Mouse (Mus musculus) heart, postnatal 25 days (tissue): ENCODE results near the gene Ocel1. TPM values are rescaled to one million over a fixed set of nuclear protein-coding genes. Genes with fewer than 3 reads are reported as not detected.
"Not testable (repeated sequence)": the region's sequence is repeated elsewhere in the genome, so short reads cannot be mapped to it uniquely, and the experiment has no call there.

ENCODE experiments used
- DNase-seq: peaks from one replicate; pipeline ENCODE4 v3.0.0; 2022; ENCODE audit warnings: low spot score
- intact Hi-C: fragments of 180-260 bp; cut with DNase I; formaldehyde crosslinking; loops from one replicate; pipeline ENCODE4 v1.15.1; 2025
- total RNA-seq, 2 experiments: library from RNA; stranded (reverse); gene quantifications; 2 replicates each; pipeline ENCODE4 v1.2.3; 2021

Gene Ocel1
- total RNA-seq: 10 to 100 TPM; 13.2 to 14.3 TPM

DNA sequence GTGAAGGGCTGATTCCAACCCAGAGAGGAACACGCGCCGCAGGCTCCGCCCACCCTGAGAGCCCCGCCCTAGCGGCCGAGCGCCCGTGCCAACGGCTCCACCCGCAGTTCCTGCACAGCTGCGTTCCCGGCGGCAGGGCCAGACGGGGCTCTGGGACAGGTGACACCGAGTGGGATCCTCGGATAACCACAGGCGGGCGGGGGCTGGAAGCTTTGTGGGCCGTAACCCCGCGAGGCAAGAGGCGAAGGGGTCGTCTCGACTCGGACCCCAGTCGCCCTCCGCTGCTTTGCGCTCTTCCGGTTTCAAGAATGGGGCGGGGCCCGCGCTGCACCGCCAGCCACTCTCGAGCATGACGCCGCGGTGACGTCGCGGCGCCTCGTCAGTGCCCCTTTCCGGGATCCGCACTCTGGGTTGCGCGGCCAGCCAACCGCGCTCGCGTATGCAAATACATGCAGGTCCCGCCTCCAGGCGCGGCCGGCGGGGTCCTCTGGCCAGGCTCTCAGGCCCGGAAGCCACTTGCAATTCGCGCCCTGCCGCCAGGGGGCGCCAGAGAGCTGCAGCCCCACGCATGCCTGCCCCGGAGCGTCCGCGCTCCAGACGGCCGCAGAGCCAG lies at the start of gene Ocel1:
Gene Ocel1, plus strand, starts transcription at position 63 of the 613 bp plus-strand sequence.
- intact Hi-C loops: no loop called here

DNA sequence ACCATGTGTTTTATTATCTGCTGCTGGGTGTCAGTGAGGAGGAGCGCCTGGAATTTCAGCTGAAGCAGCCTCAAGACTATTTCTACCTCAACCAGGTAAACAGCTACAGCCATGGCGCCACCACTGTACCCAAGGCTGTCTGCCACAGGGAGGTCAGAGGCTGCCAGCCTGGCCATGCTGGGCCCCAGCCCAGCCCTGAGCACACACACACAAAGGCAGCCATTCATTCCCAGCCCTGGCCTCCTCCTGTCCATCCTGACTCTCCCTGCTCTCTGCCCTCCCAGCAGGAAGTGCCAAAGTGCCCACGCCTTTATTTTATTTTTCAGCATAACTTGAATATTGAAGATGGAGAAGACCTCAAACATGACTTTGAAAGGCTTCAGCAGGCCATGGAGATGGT lies 48.2 kb upstream of the Ocel1 start:
- intact Hi-C loops: no loop called here
- no peak for DNase-seq

More for the DNA sequence above, at the start of gene Ocel1:
- peak; percentile 96 for DNase-seq

DNA sequence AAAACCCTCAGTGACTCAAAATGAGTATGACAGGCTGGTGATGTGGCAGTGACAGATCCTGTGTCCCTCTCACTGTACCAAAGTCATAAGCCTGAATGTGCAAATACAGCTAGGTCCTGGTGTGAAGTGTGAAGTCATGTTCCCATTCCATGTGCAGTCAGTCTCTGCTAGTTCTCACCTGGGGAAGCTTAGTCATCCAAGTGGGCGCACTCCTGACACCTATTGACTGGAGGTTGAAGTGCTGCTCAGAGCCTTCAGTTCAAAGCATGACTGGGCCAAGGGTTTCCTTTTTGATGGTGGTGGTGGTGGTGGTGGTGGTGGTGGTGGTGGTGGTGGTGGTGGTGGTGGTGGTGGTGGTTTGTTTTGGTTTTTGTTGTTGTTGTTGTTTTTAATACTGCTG lies 46.2 kb upstream of the Ocel1 start:
- DNase-seq: no peak
- intact Hi-C loops: loop anchor here (2.0 kb wide), 1 partner anchor 64 kb away; no protein-coding TSS in a partner anchor

DNA sequence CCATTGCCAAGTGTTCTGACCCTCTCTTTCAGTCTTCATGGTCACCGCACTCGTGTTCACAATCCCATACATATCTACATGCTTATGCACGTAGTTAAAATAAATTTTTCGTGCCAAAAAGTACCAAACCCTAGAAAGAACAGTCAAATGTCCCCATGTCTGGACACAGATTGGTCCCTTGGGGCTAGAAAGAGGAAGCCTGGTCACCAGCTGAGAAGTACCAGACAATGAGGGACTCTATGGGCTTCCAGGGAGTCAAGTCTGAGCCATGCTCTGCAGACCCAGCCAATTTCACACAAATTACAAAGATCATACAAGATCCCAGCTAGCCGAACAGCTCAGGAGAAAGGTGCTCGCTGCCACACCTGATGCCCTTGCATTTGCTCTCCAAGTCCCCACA lies 33.3 kb upstream of the Ocel1 start:
- DNase-seq, intact Hi-C loops: not testable (repeated sequence)

DNA sequence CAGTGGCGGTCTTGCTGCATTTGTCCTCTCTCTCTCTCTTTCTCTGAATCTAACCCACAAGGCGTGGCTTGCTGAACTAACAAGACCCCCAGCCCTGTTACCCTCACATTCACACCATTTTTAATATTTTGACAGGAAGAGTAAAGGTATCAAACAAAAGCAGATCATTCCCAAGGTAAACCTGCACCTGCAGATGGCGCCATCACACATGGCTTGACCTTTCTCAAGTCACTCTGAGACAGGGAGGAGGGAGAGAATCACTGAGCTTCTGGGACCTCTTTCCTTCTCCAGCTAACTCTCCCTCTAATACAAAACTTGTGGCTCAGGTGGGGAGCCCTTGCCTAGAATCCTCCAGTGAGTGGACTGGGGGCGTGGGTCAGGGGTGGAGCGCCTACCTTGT lies 30.5 kb upstream of the Ocel1 start:
- DNase-seq: no peak
- intact Hi-C loops: loop anchor here (10.0 kb wide), 1 partner anchor 416 kb away; no protein-coding TSS in a partner anchor

DNA sequence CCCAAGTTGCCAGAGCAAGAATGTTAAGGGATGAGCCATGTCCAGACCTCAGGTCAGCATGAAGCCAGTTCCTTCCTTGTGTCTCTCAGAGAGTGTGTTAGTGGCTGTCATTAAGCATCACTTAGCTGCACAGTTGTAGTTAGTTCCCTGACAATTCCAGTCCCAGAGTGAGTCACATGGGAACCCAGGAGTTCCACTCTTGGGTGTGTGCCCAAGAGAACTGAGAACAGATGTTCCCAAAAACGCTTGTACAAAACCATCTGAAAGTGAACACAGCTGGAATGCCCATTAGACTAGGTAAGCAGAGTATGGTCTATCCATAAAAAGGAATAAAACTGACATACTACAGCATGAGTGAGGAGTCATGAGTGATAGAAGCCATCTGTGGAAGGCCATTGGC lies 24.5 kb upstream of the Ocel1 start:
- intact Hi-C loops: loop anchor here (10.0 kb wide), 1 partner anchor 422 kb away; no protein-coding TSS in a partner anchor
- no peak for DNase-seq

DNA sequence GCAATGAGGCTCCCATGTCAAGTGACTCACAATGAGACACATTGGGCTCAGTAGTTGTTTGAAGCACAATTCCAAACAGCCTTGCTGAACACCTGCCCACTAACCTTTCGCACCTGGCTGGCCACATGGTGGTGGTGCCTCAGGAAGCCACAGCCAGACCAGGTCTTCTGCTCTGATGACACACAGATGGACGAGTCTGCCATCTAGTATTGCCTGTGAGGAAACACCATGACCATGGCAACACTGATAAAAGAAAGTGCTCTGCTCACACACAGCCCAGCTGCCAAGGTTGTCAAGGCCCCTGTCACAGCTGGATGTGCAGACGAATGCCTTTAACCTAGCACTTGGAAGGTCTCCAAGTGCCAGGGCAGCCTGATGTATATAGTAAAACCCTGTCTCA lies 20.0 kb upstream of the Ocel1 start:
- intact Hi-C loops: no loop called here
- no peak for DNase-seq

DNA sequence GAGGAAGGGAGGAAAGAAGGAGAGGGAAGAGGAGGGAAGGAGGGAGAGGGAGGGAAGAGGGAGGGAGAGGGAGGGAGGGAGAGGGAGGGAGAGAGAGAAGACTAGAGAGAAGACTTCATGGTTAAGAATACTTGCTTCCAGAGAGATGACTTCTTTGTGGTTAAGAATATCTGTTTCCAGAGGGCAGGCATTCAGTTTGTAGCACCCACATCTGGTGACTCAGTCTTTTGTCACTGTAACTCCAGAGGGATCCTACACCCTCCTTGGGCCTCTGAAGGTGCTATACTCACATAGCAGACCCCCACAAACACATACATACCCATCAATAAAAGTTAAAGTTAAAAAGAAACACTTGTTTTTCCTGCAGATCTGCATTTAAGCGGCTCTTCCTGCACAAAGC lies 19.6 kb upstream of the Ocel1 start:
- intact Hi-C loops: no loop called here
- DNase-seq: no peak

DNA sequence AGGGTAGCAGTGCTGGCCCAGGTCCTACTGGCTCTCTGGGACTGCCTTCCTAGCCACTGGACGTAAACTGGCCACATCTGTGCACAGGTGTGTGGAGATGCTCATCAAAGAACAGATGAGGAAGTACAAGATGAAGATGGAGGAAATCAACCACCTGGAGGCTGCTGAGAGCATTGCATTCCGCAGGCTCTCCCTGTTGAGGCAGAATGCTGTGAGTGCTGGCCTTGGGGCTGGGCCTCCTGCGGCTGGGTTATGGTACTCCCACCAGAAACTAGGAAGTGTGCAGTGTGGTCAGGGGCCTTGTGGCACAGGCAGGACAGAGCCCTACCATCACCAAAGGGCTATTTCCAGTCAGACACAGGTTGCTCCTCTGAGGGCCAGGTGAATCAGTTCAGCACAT lies 13.1 kb upstream of the Ocel1 start:
- DNase-seq: no peak
- intact Hi-C loops: no loop called here

DNA sequence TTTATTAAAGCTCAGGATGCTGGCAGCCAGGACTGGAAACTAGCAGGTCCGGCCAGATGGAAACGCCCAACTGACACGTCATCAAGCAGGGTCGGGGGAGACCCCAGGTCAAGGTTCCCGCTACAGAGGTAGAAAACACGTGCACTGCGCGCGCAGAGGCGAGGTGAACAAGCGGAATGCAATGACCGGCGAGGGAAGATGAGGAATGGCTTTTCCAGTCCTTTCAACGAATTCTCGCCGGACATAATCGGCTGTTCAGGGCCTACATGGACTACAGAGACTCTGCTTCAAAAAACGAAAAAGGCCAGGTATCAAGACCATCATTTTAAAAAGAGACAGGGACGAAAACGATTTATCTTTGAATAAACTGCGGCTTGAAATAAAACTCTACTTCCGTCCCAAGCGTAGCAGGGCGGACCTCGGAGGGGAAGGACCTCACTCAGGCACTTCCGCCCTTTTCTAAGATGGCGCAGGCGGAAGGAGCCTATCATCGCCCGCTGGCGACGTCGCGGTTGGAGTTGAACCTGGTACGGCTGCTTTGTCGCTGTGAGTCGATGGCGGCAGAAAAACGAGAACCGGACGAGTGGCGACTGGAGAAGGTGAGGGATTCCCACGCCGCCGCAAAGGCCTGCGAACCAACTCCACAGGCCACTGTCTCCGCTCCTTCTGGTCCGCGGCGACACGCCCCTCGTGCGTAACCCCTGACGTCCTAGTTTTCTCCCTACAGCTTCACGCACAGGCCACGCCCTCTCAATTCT lies 4.1 kb upstream of the Ocel1 start, which contains the start of gene Use1:
Gene Use1, plus strand, starts transcription at position 78 of the 758 bp plus-strand sequence.
- DNase-seq: peak; percentile 90
- intact Hi-C loops: no loop called here

DNA sequence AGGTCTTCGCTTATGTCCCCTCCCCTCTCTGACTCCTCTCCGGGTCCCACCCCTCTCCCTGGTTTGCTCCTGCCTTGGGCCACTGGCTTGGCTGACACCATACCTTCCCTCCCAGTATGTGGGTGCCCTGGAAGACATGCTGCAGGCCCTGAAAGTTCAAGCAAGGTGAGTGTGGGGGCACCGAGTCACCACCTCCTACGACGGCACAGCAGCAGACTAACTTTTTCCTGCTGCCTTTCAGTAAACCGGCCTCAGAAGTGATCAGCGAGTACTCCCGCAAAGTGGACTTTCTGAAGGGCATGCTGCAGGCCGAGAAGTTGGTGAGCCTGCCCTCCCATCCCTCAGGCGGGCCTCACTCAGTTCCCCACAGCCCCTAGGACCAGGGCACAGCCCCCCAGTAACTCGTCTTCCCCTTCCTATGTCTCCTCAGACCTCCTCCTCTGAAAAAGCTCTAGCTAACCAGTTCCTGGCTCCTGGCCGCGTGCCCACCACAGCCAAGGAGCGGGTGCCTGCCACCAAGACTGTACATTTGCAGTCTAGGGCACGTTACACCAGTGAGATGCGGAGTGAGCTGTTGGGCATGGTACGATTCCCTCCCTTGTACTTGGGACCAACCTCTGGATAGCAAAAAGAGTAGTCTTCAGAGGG lies 3.4 kb upstream of the Ocel1 start:
- no peak for DNase-seq
- intact Hi-C loops: no loop called here

DNA sequence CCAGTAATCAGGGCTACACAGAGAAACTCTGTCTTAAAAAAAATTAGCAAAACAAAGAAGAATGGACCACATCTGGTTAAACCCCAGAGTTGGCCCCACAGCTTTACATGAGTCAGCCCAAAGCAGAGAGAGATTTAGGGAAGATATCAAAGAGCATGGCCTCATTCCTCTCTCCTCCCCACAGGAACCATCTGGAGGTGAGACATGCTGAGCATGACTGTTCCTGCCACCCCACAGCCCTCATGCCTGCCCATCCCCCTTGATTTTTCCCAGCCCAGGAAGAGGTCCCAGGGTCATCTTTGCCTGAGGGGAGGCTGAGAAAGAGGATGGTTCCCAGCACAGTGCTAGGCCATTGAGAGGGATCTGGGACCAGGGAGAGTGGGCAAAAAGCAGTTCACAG lies 2.7 kb upstream of the Ocel1 start:
- no peak for DNase-seq
- intact Hi-C loops: no loop called here

DNA sequence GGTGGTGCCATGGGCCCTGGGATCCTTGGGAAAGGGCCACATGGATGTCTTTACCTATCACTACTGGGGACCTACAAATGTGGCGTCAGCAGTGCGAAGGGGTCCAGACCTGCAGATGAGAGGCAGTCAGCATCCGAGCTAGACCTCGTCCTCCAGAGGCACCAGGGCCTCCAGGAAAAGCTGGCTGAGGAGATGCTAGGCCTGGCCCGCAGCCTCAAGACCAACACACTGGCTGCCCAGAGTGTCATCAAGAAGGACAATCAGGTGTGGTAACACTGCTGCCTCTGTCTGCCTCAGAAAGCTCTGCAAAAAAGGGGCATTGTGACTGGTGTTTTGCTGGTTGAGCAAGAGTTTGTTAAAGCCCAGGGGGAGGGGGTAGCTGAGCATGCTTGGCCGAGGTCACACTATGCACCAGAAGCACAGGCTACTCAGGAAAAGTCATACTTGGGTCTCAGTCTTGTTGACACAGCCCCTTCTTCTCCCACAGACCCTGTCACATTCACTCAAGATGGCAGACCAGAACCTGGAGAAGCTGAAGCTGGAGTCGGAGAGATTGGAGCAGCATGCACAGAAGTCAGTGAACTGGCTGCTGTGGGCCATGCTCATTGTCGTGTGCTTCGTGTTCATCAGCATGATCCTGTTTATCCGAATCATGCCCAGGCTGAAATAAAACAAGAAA lies 1.9 kb upstream of the Ocel1 start:
- intact Hi-C loops: no loop called here

DNA sequence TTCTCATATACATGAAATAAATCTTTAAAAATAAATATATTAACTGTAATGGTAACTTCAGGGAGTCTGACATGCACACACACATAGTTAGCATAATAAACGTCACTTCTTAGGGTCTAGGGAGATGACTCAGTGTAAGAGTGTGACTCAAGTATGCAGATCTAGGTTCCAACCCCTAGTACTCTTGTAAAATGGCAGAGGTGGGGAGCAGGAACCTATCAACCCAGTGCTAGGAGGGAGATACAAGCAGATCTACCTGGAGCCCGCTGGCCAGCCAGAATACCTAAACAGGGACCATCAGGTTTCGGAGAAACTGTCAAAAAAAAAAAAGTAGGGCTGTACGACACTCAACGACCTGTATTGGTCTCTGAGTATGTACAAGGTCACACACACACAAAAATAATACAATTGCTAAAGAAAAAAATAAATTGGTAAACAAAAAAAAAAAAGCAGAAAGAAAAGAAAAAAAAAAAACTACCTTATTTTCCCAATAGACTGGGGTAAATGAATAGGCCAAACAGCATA lies 325 bp upstream of the Ocel1 start:
- intact Hi-C loops: no loop called here
- DNase-seq: no peak

More for the DNA sequence above, 1.9 kb upstream of the Ocel1 start:
- no peak for DNase-seq

DNA sequence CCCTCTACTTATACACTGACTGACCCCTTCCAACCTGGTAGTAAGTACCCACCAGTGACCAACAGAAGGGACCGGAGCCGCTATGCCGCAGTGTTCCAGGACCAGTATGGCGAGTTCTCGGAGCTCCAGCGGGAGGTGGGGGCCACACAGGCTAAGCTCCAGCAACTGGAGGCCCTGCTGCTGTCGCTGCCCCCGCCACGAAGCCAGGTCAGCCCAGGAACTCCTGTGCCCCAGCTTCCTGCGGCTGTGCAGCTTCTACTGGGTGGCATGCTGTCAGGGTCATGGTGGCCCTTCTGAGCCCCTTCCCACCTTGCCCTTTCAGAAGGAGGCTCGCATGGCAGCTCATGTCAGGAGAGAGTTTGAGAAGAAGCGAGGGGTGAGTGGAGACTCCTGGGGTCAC lies 1.3 kb downstream of the Ocel1 start:
- DNase-seq: no peak
- intact Hi-C loops: loop anchor here (2.0 kb wide), 1 partner anchor 34 kb away; the partner anchor contains the start of gene Ankle1

DNA sequence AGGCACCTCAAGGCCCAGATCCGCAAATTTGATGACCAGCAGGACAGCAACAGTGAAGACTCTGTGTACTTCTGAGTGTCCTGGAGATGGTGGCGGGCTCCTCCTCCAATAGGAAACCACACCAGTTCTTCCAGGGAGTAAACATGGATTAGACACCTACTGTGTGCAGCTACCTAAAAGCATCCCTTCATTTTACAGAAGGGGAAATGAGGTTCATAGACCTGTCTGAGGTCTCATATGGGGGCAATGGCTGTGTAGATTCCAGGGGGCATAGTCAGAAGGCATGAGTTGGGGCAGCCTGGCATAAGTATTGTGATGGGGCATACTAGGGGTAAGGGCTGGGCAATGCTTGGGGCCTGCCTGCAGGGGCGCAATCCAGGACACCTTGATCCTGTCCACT lies 1.9 kb downstream of the Ocel1 start:
- DNase-seq: no peak
- intact Hi-C loops: loop anchor here (2.0 kb wide), 1 partner anchor 34 kb away; the partner anchor contains the start of gene Ankle1

DNA sequence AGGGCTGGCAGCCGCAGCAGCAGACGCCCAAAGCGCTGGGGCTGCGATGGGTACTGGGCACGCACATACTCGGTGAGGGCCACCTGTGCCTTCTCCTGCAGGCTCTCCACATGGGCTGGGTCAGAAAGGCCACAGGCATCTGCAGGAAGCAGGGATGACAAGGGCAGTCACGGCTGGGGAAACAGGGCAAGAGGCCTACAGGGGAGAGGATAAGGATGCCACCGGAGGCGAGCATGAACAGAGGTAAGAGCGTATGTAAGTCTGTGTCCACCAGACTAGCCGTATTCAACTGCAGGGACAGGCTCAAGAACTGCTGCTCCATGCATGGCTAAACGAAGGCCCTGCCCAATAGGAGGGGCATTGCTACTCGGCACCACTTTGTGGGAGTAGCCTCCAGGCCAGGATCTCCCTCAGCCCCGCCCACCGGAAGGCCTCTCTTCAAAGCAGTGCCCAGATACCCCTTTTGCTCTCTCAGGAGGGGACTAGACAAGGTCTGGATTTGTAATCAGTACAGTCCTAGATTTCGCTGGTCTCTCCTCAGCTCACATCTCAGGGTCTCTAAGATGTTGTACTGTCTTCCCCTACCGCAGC lies 3.6 kb downstream of the Ocel1 start:
- intact Hi-C loops: no loop called here
- no peak for DNase-seq

DNA sequence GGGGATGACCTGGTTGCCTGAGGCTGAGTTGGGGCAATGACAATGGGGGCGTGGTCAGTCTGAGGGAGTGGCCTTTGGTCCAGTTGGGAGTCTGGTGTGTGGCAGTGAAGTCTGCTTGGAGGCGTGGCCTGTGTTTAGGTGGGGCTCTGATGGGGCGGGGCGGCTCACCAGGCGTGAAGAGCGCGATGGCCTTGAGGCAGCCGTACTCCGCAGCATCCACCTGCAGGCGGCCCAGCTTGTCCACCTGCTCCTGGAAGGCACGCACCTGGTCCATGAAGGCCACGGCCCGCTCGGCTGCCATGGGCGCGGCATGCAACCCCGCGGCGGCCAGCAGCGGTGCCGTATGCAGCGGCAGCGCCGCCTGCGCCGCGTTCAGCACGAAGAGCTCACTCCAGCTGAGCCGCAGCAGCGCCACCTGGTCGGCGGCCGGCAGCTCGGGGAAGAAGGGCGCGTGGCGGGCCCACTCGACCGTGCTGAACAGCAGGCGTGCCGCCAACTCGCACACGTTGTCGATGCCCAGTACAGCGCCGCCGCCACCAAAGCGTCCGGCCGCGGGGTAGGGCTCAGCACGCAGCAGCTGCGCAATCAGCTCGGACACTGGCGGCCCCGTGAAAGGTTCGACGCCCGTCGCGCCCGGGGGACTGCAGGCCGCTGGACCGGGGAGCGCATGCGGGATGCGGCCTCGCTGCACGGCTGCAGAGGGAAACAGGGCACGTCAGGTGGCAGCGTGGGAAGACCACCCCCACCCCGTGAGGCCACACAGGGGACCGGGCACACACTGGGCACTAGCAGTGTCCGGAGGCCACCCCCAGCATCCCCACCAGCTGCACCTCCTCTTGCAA lies 4.7 kb downstream of the Ocel1 start:
- intact Hi-C loops: no loop called here
- no peak for DNase-seq
